Mouse (Mus musculus): ENCODE results near the gene Cttnbp2nl.

Cttnbp2nl gene

DNA sequence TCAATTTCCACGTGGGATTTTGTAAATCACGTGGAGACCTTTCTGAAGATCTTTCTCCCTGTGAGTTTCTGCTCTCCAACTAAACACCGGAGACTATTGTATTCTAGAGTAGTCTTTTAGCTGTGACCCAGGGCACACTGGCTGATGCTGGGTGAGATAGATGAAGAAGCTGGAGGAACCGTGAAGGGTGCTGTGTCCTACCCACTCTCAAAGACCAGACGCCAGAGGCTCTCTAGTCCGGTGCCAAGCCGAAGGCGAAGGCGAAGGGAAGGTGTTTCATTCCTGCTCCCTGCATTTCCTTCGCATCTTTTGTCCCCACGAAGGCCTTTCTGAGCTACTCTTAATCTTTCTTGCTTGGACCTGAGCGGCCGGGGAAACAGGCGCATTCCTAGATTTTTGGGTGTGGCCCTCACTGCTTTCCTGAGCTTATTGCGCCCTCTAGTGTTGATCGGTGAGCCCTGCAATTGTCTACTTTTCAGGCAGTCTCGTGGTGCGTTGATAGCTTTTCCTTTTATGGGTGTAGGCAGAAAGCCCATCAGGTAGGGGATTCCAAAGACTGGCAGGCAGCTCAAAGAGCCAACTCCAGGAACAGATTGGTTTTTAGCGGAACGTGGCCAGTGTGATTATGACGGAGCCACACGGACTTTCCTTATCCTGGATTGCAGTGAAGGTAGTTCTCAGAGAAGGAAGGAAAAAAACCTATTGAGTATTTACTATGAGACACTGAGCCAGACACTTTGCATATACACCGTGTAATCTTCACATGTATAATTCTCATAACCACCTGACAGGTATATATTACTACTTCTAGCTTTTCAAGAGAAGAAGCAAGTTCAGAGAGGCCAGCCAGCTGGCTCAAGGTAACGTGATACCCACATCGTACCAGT lies 5.9 kb upstream of the Cttnbp2nl start:
- DNase-seq (ENCODE audit: low spot score) = peak; percentile 41

DNA sequence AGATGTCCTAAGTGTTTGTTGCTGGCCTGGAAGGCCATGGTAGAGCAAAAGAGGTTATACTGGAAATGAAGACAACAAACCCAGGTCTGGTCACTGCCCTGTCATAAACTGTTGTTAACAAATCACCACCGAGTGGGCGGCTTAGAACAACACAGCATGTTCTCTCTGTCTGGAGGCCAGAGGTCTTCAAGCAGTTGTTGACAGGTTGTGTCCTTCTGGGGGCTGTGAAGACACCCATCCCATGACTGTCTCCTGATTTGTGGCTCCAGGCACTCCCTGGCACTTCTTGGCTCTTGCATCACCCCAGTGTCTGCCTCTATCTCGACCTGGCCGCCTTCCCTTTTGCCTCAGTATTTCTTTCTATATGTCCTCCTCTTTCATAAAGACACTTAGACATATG lies 2.7 kb upstream of the Cttnbp2nl start:
- DNase-seq (ENCODE audit: low spot score) = no peak

DNA sequence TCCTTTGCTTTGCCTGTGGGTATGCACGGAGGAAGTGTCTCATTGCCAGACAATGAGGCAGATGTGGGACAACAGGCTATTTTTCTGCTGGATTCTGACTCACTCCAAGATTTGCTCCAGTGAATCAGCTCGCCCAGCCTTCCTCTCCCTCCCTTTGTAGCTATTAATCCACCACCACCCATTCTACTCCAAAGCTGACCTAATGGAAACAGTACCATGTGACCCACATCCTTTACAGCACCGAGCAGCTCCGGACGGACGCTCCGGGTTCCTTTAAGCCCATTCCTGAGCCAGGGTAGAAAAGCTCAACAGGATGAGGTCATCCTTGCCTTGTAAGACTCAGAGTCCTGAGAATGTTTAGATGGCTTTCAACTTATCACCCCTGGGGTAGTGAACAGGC lies 2.0 kb upstream of the Cttnbp2nl start:
- DNase-seq (ENCODE audit: low spot score) = no peak

DNA sequence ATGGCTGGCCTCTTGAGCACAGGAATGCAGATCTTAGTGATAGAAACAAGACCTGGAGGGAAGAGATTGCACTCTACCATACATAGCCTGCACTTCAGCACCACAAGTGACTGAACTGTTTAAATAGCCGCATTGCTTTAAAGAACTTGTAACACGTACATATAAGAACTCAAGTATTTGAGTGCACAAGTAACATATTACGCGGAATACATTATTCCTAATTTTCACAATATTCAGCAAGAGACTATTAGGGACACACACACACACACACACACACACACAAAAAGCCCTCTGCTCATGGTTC lies 704 bp upstream of the Cttnbp2nl start:
- no peak for DNase-seq (ENCODE audit: low spot score)

DNA sequence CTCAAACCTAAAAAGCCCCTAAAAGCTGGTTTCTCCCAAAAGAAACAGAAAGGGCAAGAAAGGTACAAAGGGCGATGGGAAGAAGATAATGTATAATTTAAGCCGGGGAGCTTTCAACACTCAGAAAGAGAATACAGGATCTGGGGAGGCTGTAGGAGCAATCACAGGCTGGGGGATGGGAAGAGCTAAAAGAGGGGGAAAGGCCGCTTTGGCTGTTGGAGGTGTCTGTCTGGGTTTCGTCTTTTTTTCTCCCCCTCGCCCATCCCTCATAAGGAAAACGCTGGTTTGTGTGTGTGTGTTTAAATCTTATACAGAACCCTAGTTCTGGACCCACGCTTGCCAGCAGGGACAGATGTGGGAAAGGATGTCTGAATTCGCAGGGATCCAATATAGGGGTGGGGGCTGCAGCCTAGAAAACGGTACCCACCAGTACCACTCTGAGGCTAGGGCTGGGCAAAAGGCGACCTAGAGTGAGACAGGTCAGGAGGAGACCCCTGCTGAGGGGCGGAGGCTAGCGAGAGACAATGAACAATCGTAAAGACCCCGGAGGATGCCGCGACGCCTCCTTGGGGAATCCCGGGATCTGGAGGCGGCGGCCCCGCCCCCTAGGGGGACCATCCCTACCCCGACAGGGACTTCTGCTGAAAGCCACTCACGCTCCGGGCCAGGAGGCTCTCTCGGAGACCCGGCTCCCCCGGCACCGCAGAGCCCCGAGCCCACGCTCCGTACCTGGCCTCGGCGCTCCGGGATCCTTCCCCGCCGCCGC lies 592 bp downstream of the Cttnbp2nl start:
- DNase-seq (ENCODE audit: low spot score) = no peak

DNA sequence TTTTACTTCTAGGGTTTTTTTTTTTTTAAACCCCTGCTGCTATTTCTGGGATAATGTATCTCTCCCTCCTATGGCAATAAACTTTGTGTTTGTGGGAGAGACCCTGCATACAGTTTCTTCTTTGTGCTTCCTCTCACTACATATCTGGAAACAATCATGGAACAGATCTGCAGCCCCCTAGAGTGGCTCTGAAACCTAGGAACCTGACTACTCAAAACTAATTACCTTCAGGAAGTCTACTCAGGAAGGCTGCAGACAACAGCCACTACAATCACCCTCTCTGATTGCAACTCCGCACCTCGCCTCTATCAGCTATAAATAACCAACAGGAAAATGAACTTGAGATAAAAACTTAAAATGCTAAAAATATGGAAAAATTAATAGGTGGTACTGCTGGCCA lies 1.8 kb downstream of the Cttnbp2nl start:
- DNase-seq (ENCODE audit: low spot score) = no peak

DNA sequence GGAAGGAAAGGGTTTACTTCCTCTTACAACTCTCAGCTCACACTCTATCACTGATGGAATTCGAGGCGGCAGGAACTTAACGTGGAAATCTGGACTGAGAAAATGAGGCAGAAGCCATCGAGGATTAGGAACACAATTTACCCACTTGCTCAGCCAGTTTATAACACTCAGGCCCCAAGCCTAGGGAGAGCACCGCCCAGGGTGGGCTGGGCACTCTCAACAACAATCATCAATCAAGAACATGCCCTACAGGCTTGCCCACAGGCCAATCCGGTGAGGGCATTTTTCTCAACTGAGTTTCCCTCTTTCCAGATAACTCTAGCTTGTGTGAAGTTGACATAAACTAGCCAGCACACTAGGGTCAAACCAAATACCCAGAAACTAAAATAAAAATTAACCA lies 3.1 kb downstream of the Cttnbp2nl start:
- DNase-seq (ENCODE audit: low spot score) = no peak

DNA sequence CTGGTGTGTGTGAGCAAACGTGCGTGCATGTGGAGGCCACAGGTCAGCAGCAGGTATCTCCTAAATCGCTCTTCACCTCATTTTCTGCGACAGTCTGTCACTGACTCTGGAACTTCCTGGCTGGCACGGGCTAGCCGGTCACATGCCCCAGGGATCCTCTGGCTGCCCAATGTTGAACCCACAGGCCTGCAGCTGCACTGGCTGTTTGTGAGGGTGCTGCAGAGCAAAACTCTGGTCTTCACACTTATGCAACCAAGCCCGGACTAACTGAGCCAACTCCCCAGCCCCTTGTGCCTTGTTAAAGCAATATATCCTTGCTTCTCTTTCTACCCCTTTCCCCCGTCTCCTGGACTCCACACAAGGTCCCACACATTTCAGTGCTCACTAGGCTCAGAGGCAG lies 5.3 kb downstream of the Cttnbp2nl start:
- DNase-seq (ENCODE audit: low spot score) = no peak

DNA sequence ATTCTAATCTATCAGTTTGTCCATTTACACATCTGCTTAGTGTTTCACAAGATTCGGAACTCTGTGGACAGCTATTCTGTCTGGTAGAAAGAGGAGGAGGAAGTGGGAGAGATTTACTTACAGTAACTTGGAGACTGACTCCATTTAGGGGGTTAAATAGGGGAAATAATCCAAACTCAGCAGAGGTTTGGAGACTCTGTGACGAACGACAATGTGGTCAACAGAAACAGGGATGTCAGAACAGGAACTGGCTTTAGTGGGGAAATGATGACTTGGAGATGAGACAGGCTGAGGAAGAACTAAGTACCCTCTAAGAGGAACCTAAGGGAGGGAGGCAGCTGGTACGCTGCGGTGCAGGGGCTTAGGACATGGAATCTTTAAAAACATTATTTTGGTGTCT lies 6.1 kb downstream of the Cttnbp2nl start:
- no peak for DNase-seq (ENCODE audit: low spot score)

DNA sequence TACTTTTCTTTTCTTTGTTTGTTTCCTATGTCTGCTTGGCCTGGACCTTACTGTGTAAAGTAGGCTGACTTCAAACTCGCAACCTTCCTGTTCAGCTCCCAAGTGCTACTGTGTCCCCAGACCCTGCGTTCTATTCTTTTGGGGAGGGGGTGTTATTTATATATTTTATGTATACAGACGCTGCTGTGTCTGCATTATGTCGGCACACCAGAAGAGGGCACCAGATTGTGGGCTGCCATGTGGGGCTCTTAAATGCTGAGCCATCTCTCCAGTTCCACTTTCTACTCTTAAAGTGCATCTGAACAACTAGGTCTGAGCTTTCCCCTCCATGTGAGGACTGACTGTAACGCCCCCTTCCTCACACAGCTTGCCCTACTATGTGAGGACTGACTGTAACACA lies 9.2 kb downstream of the Cttnbp2nl start:
- DNase-seq (ENCODE audit: low spot score) = no peak

DNA sequence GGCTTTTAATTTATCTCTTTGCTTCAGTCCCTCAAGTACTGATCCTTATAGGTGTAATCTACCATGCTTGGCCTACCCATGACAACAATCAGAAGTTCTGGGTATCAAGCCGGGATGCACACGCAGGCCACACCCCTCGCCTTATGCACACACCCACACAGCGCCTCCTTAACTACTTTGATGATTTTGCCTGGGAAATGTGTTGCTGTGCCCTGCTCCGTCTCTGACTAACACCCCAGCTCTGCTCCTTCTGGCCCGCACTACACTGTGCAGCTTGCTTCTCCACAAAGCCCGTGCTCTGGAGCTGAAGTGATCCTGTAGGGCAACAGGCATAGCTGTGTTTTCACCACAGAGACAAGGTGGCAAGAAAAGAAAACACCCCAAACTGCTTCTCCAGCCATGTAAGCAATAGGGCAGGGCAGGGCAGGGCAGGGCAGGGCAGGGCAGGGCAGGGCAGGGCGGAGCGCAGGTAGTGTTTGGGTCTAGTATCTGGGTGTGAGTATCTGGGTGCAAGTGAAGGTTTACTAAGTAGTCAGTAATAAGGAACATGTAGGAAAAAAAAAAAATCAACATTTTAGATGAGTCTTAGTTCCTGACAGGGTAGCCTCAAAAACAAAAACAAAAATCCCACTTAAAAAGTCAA lies 11.8 kb downstream of the Cttnbp2nl start:
- no peak for DNase-seq (ENCODE audit: low spot score)

DNA sequence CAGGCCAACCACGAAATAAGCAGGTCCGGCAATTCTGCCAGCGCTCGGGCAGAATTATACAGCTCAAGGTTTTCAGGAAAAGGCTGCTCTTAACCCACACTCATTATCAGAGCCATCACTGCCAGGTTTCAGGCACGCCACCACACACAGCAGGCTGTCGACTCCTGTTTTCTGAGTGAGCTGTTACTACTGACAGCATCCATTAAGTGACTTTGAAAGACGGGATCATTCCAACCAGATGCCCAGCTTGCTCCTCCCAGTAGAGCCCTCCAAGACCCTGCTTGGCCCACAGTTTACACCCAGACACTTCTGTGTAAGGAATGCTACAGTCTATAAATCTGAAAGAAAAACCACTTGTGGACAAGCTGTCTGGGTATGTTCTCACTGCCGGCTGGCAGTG lies 12.9 kb downstream of the Cttnbp2nl start:
- no peak for DNase-seq (ENCODE audit: low spot score)

DNA sequence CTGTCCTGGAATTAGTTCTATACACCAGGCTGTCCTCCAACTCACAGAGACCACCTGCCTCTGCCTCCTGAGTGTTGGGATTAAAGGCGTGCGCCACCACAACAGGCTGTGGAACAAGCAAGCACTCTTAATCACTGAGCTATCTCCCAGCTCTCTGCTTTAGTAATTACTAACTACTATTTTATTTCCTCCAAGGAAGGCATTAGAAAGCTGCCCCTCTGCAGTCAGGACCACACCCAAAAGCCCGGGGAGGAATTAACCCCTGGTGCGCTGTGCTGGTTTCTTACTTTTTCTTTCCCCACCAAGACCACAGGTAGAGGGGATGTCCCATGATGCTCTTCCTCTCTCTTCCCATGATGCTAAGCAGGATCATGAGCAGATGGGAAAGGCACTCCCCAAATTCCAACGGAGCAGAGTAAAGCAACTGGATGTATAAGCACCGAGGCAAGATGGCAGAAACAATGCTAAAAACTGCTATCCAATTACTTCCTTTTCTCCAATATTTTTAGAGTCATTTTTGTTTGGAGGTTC lies 15.6 kb downstream of the Cttnbp2nl start:
- no peak for DNase-seq (ENCODE audit: low spot score)

DNA sequence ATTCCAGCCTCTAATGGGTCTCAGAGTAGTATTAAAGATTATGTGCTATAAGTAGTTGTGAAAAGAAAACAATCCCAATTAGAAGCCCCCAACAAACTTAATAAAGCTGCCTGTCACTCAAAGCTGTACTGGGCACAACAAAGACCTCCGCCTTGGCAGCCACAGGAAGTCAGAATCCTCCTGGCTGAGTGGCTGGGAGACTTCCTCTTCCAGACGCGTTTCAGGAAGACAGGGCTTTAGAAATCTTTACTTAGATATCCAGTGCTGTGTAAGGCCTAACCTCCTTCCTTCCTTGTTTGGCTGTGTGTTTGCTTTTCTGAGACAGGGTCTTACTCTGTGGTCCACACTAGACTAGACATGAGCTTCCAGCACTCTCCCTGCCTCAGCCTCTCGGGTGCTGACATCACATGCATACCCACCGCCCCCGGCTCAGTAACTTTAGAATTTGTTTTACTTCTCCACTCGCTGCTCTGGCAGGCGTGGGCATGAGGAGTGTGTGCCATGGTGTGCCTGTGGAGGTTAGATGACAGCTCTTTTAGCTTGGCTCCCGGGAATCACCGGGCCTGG lies 16.6 kb downstream of the Cttnbp2nl start:
- DNase-seq (ENCODE audit: low spot score) = no peak

DNA sequence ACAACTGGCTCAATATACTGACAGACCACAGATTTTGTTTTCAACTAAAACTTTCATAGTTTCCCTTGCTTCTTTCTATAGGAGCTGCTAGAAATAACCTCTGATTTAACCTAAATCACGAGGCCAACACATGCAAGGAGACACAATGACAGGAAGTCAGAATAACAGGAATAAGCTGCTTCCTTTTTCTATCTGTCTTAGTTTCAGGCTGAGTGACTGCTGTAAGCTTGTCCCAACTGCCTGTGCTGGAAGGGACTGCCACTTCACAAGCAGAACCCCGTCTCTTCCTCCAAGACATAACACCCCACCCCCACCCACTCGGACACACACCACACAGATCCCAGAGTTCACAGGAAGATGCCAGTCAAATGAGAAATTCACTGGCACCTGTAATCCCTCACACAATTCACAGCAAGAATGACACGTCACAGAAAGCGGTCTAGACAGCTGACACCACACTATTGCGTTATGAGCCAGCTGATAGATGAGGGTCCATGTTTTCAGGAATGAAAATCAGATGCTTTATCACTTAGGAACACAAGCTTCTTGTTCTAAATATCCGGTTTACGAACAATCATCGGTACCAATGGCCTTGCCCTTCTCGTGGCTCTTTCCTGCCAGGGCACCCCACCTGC lies 29.5 kb downstream of the Cttnbp2nl start:
- DNase-seq (ENCODE audit: low spot score) = no peak

DNA sequence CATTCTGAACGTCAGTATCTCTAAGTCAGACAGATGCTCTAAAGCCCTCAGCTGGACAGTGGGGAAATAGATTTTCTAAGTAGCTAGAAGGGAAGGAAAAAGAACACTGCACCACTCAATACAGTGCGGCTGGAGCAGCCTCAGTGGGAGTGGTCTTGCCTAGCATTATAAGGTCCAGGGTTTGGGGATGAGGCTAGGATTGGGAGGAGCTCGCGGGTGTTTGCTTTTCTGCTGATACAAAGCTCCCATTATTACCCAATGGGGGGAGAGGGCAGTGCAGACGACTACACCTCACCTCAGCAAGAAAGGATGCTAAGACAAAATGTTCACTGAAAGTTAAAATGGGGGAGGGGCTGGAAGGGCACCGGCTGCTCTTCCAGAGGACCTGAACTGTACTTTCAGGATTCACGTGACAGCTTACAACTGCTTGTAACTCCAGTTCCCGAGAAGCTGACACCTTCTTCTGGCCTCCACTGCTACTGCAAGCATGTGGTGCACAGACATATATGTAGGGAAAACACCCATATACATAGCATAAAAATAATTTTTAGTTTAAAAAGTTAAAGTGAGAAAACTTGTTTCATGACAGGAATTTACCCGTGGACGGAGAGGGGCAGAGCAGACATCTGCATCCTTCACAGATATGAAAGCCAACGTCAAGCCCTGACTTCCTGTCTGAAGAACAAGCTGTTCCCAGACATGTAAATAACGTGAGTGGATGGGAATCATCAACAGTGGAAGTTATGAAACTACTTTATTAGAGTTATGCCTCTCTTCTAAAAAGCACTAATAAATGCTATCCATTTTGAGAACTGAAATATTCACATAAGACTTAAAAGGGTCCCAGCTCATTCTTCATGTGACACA lies 32.9 kb downstream of the Cttnbp2nl start:
- no peak for DNase-seq (ENCODE audit: low spot score)

DNA sequence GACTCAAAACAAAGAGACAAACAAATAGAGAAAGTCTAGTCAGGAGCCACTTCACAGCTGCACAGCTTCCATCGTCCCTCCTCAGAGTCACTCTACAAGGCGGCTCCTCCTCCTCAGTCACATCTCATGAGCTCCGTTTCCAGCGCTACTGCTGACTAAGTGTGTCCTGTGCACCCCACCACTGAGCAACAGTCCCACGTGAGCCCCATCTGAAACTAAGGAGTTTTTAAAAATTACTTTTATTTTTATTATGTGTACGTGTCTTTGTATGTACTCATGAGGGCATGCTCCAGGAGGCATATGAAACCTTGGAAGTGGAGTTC lies 34.2 kb downstream of the Cttnbp2nl start:
- no peak for DNase-seq (ENCODE audit: low spot score)

DNA sequence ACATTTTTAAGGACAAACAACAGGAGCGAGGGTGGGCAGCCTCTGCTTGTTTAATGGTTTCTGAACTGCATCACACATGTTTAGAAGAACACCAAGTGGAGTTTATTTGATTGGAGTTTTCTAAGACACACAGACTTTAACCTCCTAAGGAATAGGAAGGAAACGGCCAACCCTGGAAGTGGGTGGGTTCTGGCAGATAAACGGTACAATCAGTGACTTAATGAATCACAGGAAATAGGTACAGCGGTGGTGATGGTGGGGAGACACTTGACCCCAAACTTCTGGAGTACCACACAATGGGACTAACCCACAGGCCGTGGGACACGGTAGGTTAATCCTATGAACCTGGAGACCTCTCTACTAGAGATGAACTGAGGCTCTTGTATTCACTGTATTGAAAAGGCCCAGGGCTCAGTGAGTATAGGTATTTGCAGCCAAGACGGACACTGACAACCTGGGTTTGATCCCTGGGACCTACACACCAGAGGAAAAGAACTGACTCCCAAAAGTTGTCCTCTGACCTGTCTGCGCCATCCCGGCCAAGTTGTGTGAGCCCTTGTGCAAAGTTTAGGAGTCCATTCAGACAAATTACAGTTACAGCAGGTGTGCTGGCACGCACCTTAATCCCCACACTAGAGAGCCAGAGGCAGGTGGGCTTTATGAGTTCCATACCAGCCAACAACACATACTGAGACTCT lies 34.7 kb downstream of the Cttnbp2nl start:
- DNase-seq (ENCODE audit: low spot score) = no peak

DNA sequence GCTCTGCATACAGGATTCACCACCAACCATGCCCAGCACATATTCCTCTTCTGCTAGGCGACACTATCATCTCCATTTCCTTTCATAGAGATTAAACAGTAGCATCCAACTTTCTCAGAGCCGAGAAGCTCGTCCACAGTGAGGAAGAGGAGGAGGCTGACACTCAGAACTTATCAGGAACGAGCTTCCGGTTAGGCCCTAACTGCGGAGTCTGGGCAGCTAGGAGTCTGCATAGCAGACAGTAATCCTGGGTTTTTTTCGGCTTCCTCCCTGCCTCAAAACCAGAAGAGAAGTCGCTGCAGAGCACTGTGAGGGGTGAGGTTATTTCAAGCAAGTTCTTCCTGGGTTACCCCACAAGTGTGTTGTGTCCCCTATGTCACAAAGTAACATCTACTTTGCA lies 35.6 kb downstream of the Cttnbp2nl start:
- DNase-seq (ENCODE audit: low spot score) = no peak

DNA sequence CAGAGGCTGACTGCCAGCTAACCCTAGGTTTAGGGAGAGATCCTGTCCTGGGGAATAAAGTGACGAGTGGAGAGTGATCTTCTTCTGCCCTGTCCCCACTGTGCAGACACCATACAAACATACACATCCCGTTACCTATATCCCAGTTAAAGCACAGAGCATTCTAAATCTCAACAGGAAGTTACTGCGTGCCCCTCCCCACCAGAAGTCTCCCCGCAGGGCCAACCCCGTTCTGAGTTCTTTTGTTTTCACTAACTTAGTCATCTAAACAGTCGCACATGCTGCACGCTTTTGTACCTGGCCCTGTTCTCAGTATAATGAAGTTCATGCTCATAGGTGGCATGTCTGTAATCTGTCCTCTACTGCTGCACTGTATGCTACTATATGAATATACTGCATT lies 36.7 kb downstream of the Cttnbp2nl start:
- no peak for DNase-seq (ENCODE audit: low spot score)

DNA sequence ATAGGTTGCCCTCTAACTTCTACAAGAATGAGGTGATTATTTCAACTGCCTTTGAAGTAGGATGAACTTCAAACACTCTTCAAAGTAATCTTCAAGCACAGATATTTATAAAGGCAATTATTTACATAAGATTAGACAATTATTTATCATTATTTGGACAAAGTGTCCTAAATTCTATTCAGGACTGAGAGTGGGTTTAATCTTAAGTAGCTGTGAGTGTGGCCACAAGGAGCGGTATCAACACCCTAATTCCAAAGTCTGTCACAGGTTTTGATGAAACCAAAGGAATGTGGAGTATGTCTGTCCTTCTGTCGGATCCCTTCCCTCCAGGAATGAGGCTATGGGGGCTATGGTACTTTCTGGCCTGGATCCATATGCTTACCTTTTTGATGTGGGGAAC lies 38.0 kb downstream of the Cttnbp2nl start:
- no peak for DNase-seq (ENCODE audit: low spot score)

Data from T-cell, adult 2 months (primary cell).